Mouse (Mus musculus): ENCODE measurements at regions not wholly inside any gene's neighbourhood (a gene's known extent, or its start where the extent isn't known, plus 50 kb on each side); places are given as distances from the start of the nearest gene placed in this dataset.

DNA sequence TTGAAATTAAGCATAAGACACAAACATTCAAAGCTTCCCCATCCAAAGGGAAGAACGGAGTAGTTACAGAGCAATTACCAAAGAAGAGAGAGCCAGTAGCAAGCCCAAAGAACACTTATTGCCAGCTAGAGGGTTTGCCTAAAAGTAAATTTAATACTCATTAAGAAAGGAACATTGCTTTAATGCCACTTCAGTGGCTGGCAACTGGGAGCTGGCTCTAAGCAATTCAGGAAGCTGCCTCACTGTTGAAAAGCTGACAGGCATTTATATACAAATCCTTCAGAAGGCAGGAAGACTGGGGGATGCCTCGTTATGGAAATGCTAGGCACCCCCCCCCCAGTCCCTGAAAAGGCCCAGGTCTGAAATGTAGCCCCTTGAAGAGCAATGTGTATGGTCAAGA is 310.6 kb upstream of the Id4 start:
- TF ChIP-seq EP300 (IDR thresholded peaks at IDR 0.05; ENCODE audit: low read depth), result no peak
- TF ChIP-seq CTCF (IDR thresholded peaks at IDR 0.05; ENCODE audit: low read depth), result no peak
- no peak overlapping the region for H3K27ac ChIP-seq (ENCODE audit: low read depth)
- H3K9me3 ChIP-seq (replicated peaks; ENCODE audit: control insufficient read depth, low read length), result no peaks in the 10 kb centered on the region
- no peak overlapping the region for H3K4me2 ChIP-seq (ENCODE audit: low read depth, low read length)
- WGBS, result 58% methylated on average over 2 of the region's 2 CpGs
- no peak overlapping the region for H3K4me3 ChIP-seq (ENCODE audit: low read depth, low read length)
- no peaks in the 10 kb centered on the region for H3K4me1 ChIP-seq (ENCODE audit: control insufficient read depth, insufficient read depth)
- no peaks in the 10 kb centered on the region for H3K36me3 ChIP-seq (replicated peaks; ENCODE audit: control insufficient read depth, insufficient read depth, low read length)
- no peak for DNase-seq (ENCODE audit: low spot score)
- no peak for ATAC-seq (ENCODE audit: insufficient read depth, low read depth)
- H3K9ac ChIP-seq (replicated peaks; ENCODE audit: low read depth, low read length), result no peak overlapping the region
- no peaks in the 10 kb centered on the region for H3K27me3 ChIP-seq (ENCODE audit: control insufficient read depth, insufficient read depth, low read length)

DNA sequence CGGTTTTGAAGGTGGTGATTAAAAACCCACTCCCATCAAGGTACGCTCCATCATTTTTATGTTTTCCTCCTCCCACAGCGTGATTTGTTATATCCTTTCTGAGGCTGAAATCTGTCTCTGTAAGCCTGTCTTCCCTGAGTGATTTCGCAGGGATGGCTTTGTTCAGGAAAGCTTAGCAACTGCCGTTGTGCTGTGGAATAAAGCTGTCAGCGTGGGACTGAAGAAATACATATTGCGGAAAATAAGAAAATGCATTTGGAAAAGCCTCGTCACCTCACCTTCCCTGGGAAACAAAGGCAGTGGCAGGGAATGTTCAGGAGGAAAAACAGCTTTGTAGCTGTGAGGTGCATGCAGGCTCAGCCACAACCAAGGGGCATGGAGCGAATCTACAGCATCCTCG is 310.0 kb upstream of the Id4 start:
- WGBS, result 77% methylated on average over 10 of the region's 10 CpGs
- Histone ChIP-seq H3K27me3 (ENCODE audit: control insufficient read depth, insufficient read depth, low read length) (no peaks in the 10 kb centered on the region), H3K9ac (replicated peaks; ENCODE audit: low read depth, low read length) (no peak overlapping the region), H3K4me2 (ENCODE audit: low read depth, low read length) (no peak overlapping the region), H3K36me3 (replicated peaks; ENCODE audit: control insufficient read depth, insufficient read depth, low read length) (no peaks in the 10 kb centered on the region), H3K4me1 (ENCODE audit: control insufficient read depth, insufficient read depth) (no peaks in the 10 kb centered on the region), H3K9me3 (replicated peaks; ENCODE audit: control insufficient read depth, low read length) (no peaks in the 10 kb centered on the region), H3K4me3 (ENCODE audit: low read depth, low read length) (no peak overlapping the region), H3K27ac (ENCODE audit: low read depth) (no peak overlapping the region)
- TF ChIP-seq EP300 (IDR thresholded peaks at IDR 0.05; ENCODE audit: low read depth) (no peak), CTCF (IDR thresholded peaks at IDR 0.05; ENCODE audit: low read depth) (no peak)
- DNase-seq (ENCODE audit: low spot score), result no peak
- ATAC-seq (ENCODE audit: insufficient read depth, low read depth), result no peak

DNA sequence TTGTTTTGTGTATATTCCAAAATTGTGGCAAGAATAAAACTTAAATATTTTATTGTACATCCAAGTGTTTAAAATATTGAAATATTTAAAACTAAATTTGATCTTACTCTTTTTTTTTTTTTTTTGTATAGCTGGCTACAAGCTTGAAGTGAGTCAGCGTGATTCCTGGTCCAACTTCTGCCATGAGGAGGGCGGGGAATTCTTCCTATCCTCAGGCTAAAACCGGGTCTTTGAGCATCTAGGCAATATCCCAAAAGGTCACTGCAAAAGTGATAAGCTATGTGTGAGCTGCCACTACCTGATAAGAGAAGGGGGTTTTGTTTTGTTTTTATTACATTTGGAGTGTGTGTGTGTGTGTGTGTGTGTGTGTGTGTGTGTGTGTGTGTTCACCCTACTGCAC is 308.1 kb upstream of the Id4 start:
- Histone ChIP-seq H3K9ac (replicated peaks; ENCODE audit: low read depth, low read length) (no peak overlapping the region), H3K4me3 (ENCODE audit: low read depth, low read length) (no peak overlapping the region), H3K36me3 (replicated peaks; ENCODE audit: control insufficient read depth, insufficient read depth, low read length) (no peaks in the 10 kb centered on the region), H3K9me3 (replicated peaks; ENCODE audit: control insufficient read depth, low read length) (no peaks in the 10 kb centered on the region), H3K4me2 (ENCODE audit: low read depth, low read length) (no peak overlapping the region), H3K27ac (ENCODE audit: low read depth) (no peak overlapping the region), H3K27me3 (ENCODE audit: control insufficient read depth, insufficient read depth, low read length) (no peaks in the 10 kb centered on the region), H3K4me1 (ENCODE audit: control insufficient read depth, insufficient read depth) (no peaks in the 10 kb centered on the region)
- WGBS, result 43% methylated on average over 3 of the region's 3 CpGs
- ATAC-seq (ENCODE audit: insufficient read depth, low read depth) (no peak), DNase-seq (ENCODE audit: low spot score) (no peak)
- TF ChIP-seq EP300 (IDR thresholded peaks at IDR 0.05; ENCODE audit: low read depth) (no peak), CTCF (IDR thresholded peaks at IDR 0.05; ENCODE audit: low read depth) (no peak)

DNA sequence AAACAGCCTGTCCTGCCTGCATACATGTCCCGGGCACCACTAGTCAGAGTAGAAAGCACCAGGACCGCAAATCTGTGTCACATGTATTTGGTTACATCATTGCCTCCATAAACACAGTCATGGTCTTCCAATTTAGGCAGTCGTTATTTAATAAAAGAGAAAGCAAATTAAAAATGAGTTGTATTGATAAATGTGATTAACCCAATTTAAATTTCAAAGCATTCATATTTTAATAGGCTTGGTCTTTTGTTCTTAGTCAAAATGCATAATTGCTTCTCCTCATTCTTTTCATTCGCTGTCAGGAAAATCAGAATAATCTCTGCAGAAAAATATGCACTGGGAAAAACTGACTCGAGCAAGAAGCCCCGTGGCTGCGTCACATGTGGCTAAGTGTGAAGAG is 307.3 kb upstream of the Id4 start:
- TF ChIP-seq EP300 (IDR thresholded peaks at IDR 0.05; ENCODE audit: low read depth) (no peak), CTCF (IDR thresholded peaks at IDR 0.05; ENCODE audit: low read depth) (no peak)
- Histone ChIP-seq H3K4me2 (ENCODE audit: low read depth, low read length) (no peak overlapping the region), H3K9me3 (replicated peaks; ENCODE audit: control insufficient read depth, low read length) (no peaks in the 10 kb centered on the region), H3K4me1 (ENCODE audit: control insufficient read depth, insufficient read depth) (no peaks in the 10 kb centered on the region), H3K27ac (ENCODE audit: low read depth) (no peak overlapping the region), H3K36me3 (replicated peaks; ENCODE audit: control insufficient read depth, insufficient read depth, low read length) (no peaks in the 10 kb centered on the region), H3K9ac (replicated peaks; ENCODE audit: low read depth, low read length) (no peak overlapping the region), H3K4me3 (ENCODE audit: low read depth, low read length) (no peak overlapping the region), H3K27me3 (ENCODE audit: control insufficient read depth, insufficient read depth, low read length) (no peaks in the 10 kb centered on the region)
- 70% methylated on average over 7 of the region's 7 CpGs for WGBS
- ATAC-seq (ENCODE audit: insufficient read depth, low read depth) (no peak), DNase-seq (ENCODE audit: low spot score) (no peak)

DNA sequence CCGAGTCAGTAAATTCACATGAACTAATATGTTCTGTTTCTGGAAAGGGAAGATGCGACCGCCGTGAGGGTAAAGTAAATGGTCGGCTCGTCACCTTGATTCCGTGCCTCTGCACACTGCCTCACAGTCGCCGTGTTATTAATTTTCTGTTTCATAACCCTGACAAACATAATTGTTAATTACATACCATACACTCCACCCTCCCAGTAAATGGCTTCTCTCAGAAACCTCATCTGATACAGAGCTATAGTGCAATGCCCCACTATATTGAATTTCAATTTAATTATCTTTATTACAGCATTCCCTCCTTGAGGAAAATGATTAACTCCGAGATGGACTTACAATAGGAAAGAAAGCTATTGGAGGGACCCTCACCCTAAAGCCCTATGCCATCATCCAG is 305.5 kb upstream of the Id4 start:
- Histone ChIP-seq H3K36me3 (replicated peaks; ENCODE audit: control insufficient read depth, insufficient read depth, low read length) (no peaks in the 10 kb centered on the region), H3K27me3 (ENCODE audit: control insufficient read depth, insufficient read depth, low read length) (no peaks in the 10 kb centered on the region), H3K27ac (ENCODE audit: low read depth) (no peak overlapping the region), H3K4me2 (ENCODE audit: low read depth, low read length) (no peak overlapping the region), H3K4me1 (ENCODE audit: control insufficient read depth, insufficient read depth) (no peaks in the 10 kb centered on the region), H3K9me3 (replicated peaks; ENCODE audit: control insufficient read depth, low read length) (no peaks in the 10 kb centered on the region), H3K4me3 (ENCODE audit: low read depth, low read length) (no peak overlapping the region), H3K9ac (replicated peaks; ENCODE audit: low read depth, low read length) (no peak overlapping the region)
- no peak for ATAC-seq (ENCODE audit: insufficient read depth, low read depth)
- WGBS, result 85% methylated on average over 10 of the region's 10 CpGs
- DNase-seq (ENCODE audit: low spot score), result no peak
- no peak for TF ChIP-seq CTCF (IDR thresholded peaks at IDR 0.05; ENCODE audit: low read depth)
- no peak for TF ChIP-seq EP300 (IDR thresholded peaks at IDR 0.05; ENCODE audit: low read depth)

DNA sequence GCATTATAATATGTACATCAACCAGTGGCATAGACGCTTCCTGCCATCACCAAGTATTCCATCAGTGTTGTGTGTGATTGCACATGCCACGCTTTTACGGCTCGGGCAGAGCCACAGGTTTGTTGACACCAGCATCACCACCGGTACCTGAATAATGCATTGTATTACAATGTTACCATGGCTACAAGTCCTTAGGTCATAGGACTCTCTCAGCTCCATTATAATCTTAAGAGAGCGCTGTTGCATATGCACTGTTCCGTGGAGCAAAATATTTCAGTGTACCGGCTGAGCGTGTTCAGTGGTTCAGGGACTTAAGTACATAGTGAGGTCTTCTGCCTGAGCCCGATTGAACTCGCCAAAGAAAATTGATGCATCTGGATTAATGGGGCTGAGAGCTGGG is 303.4 kb upstream of the Id4 start:
- Histone ChIP-seq H3K4me3 (ENCODE audit: low read depth, low read length) (no peak overlapping the region), H3K9me3 (replicated peaks; ENCODE audit: control insufficient read depth, low read length) (no peaks in the 10 kb centered on the region), H3K36me3 (replicated peaks; ENCODE audit: control insufficient read depth, insufficient read depth, low read length) (no peaks in the 10 kb centered on the region), H3K27ac (ENCODE audit: low read depth) (no peak overlapping the region), H3K27me3 (ENCODE audit: control insufficient read depth, insufficient read depth, low read length) (no peaks in the 10 kb centered on the region), H3K4me1 (ENCODE audit: control insufficient read depth, insufficient read depth) (no peaks in the 10 kb centered on the region), H3K4me2 (ENCODE audit: low read depth, low read length) (no peak overlapping the region), H3K9ac (replicated peaks; ENCODE audit: low read depth, low read length) (no peak overlapping the region)
- no peak for TF ChIP-seq EP300 (IDR thresholded peaks at IDR 0.05; ENCODE audit: low read depth)
- TF ChIP-seq CTCF (IDR thresholded peaks at IDR 0.05; ENCODE audit: low read depth), result no peak
- ATAC-seq (ENCODE audit: insufficient read depth, low read depth) (no peak), DNase-seq (ENCODE audit: low spot score) (no peak)
- 89% methylated on average over 11 of the region's 11 CpGs for WGBS

Measured in heart, postnatal 0 days (tissue).